ENCODE assay signal across 1 mouse cellular context in the genomic region with DNA sequence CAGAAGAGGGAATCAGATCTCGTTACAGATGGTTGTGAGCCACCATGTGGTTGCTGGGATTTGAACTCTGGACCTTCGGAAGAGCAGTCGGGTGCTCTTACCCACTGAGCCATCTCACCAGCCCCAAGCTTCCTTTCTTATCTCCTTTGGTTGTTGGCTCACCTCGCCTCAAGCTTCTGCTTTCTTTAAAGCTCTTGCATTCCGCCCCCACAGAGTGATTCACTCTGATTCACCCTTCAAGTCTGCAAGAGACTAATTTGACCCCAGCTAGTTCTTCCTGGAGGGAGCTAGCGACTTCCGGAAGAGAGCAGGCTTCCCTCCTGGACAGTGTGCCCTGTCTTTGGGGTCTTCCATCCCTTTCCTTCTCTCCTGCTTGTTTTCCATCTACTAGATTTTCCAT. TPM values are rescaled to one million over a fixed set of nuclear protein-coding genes. Genes with fewer than 3 reads are reported as not detected.
"Had no signal": no experiment of that assay in that cellular context is flagged by ENCODE, and none has a peak within 500 bp of the region (broad histone marks: within the 10 kb centered on the region; RNA-seq: fewer than 3 reads in every experiment).

No protein-coding gene starts in this region.

RNA-seq across cellular contexts. Expression of a gene that starts 6.1 kb away (rescaled TPM):
- polyA plus RNA-seq: liver, postnatal 0 days had no signal
